Mouse (Mus musculus): ENCODE measurements at regions not wholly inside any gene's neighbourhood (a gene's known extent, or its start where the extent isn't known, plus 50 kb on each side); places are given as distances from the start of the nearest gene placed in this dataset.

GRCm38 (mm10) chr3:47348451-47348850 is 900.4 kb upstream of the Pabpc4l start:
- no peak for ATAC-seq (ENCODE audit: low FRiP score)
- Histone ChIP-seq H3K9ac (replicated peaks; ENCODE audit: low read length, poor library complexity, severe bottlenecking) (no peak overlapping the region), H3K36me3 (ENCODE audit: insufficient read depth, low read length) (no peaks in the 10 kb centered on the region), H3K9me3 (ENCODE audit: low read length) (no peaks in the 10 kb centered on the region), H3K4me2 (ENCODE audit: low read depth, low read length, poor library complexity, severe bottlenecking) (no peak overlapping the region), H3K27ac (ENCODE audit: low read depth, low read length) (no peak overlapping the region), H3K4me3 (ENCODE audit: low read depth, low read length) (no peak overlapping the region), H3K27me3 (ENCODE audit: insufficient read depth, low read length) (no peaks in the 10 kb centered on the region), H3K4me1 (ENCODE audit: insufficient read depth, low read length) (no peaks in the 10 kb centered on the region)
- TF ChIP-seq CTCF (IDR thresholded peaks at IDR 0.05) = no peak
- peak; percentile 17 for DNase-seq (ENCODE audit: low spot score)

DNA sequence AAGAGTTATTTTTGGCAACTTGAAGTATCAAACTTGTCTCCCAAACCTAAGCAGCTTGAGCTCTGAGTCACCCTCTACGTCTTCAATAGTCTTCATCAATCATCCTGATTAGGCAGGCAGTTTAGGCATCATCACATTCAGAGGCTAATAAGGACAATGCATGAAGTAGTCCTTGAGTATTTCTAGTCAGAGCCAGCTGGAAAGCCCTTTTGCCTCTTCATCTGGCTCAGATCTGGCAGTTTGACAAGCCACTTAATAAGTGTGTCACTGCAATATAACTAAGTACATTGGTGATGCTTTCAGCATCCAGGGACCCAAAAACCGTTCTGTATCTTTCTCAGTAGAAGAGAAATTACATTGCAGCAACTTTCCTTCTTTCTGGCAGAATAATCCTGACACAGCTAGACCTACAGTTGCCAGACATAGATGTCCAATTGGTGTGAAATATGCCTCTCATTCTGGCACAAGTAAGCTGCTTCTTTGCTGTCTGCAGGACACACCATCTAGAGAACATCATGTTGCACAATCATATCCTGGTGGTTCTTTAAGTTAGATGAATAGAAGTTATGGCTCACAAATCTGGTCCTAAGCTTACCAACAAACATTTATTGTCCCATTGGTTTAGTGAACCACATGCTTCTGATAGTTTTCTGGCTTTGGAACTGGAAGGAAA is 868.5 kb upstream of the Pabpc4l start:
- Histone ChIP-seq H3K36me3 (ENCODE audit: insufficient read depth, low read length) (no peaks in the 10 kb centered on the region), H3K4me1 (ENCODE audit: insufficient read depth, low read length) (no peaks in the 10 kb centered on the region), H3K27ac (ENCODE audit: low read depth, low read length) (no peak overlapping the region), H3K27me3 (ENCODE audit: insufficient read depth, low read length) (no peaks in the 10 kb centered on the region), H3K9ac (replicated peaks; ENCODE audit: low read length, poor library complexity, severe bottlenecking) (no peak overlapping the region), H3K4me2 (ENCODE audit: low read depth, low read length, poor library complexity, severe bottlenecking) (no peak overlapping the region), H3K9me3 (ENCODE audit: low read length) (no peaks in the 10 kb centered on the region), H3K4me3 (ENCODE audit: low read depth, low read length) (no peak overlapping the region)
- ATAC-seq (ENCODE audit: low FRiP score) (no peak), DNase-seq (ENCODE audit: low spot score) (peak; percentile 34)
- TF ChIP-seq CTCF (IDR thresholded peaks at IDR 0.05) = no peak
- 64% methylated on average over 2 of the region's 2 CpGs for WGBS

GRCm38 (mm10) chr3:47281783-47282182 is 833.8 kb upstream of the Pabpc4l start:
- Histone ChIP-seq H3K4me2 (ENCODE audit: low read depth, low read length, poor library complexity, severe bottlenecking) (no peak overlapping the region), H3K36me3 (ENCODE audit: insufficient read depth, low read length) (no peaks in the 10 kb centered on the region), H3K4me1 (ENCODE audit: insufficient read depth, low read length) (no peaks in the 10 kb centered on the region), H3K4me3 (ENCODE audit: low read depth, low read length) (no peak overlapping the region), H3K27ac (ENCODE audit: low read depth, low read length) (no peak overlapping the region), H3K9me3 (ENCODE audit: low read length) (no peaks in the 10 kb centered on the region), H3K9ac (replicated peaks; ENCODE audit: low read length, poor library complexity, severe bottlenecking) (no peak overlapping the region), H3K27me3 (ENCODE audit: insufficient read depth, low read length) (no peaks in the 10 kb centered on the region)
- no peak for ATAC-seq (ENCODE audit: low FRiP score)
- DNase-seq (ENCODE audit: low spot score) = no peak
- no peak for TF ChIP-seq CTCF (IDR thresholded peaks at IDR 0.05)
- 30% methylated on average over 1 of the region's 1 CpGs for WGBS

DNA sequence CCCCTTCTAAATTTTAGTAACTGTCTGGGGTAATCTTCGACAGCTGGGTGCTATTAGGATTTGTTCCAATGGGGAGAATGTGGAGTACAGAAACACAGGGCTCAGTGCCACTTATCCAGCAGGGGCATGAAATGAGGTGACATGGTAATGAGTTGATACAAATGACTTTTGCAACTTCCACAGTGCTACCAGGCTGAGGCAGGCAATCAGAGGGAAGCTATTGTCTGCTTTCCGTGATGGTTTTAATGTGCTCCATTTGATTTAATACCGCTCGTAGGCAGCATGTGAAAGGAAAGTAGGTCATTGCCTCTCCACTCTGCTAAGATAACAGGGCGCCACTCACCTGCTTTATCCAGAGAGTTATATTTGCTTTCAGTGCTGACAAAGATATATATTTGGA is 832.3 kb upstream of the Pabpc4l start:
- Histone ChIP-seq H3K27me3 (ENCODE audit: insufficient read depth, low read length) (no peaks in the 10 kb centered on the region), H3K27ac (ENCODE audit: low read depth, low read length) (no peak overlapping the region), H3K9ac (replicated peaks; ENCODE audit: low read length, poor library complexity, severe bottlenecking) (no peak overlapping the region), H3K4me2 (ENCODE audit: low read depth, low read length, poor library complexity, severe bottlenecking) (no peak overlapping the region), H3K9me3 (ENCODE audit: low read length) (no peaks in the 10 kb centered on the region), H3K4me3 (ENCODE audit: low read depth, low read length) (no peak overlapping the region), H3K36me3 (ENCODE audit: insufficient read depth, low read length) (no peaks in the 10 kb centered on the region), H3K4me1 (ENCODE audit: insufficient read depth, low read length) (no peaks in the 10 kb centered on the region)
- DNase-seq (ENCODE audit: low spot score) = peak; percentile 32
- no peak for TF ChIP-seq CTCF (IDR thresholded peaks at IDR 0.05)
- ATAC-seq (ENCODE audit: low FRiP score) = no peak
- WGBS = 36% methylated on average over 5 of the region's 5 CpGs

DNA sequence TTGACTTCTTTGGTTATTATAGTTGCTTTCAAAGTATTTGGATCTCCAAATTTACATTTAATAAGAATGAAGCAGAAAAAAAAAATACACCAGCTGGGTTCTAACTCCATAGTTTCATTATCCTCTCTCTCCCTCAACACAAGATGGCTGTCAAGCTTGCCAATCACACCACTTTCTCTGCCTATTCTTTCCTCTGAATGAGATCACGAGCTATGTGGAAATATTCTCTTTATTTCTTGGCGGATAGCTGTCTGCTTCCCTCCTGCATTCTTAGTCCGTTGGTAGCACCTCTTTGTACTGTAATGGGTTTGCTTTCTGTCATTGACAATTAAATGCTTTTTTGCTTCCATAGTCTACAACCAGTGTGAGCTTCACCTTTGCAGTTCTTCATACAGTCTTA is 793.0 kb upstream of the Pabpc4l start:
- ATAC-seq (ENCODE audit: low FRiP score) = no peak
- Histone ChIP-seq H3K4me1 (ENCODE audit: insufficient read depth, low read length) (no peaks in the 10 kb centered on the region), H3K27ac (ENCODE audit: low read depth, low read length) (no peak overlapping the region), H3K27me3 (ENCODE audit: insufficient read depth, low read length) (no peaks in the 10 kb centered on the region), H3K9ac (replicated peaks; ENCODE audit: low read length, poor library complexity, severe bottlenecking) (no peak overlapping the region), H3K4me2 (ENCODE audit: low read depth, low read length, poor library complexity, severe bottlenecking) (no peak overlapping the region), H3K36me3 (ENCODE audit: insufficient read depth, low read length) (no peaks in the 10 kb centered on the region), H3K4me3 (ENCODE audit: low read depth, low read length) (no peak overlapping the region), H3K9me3 (ENCODE audit: low read length) (no peaks in the 10 kb centered on the region)
- no peak for TF ChIP-seq CTCF (IDR thresholded peaks at IDR 0.05)
- DNase-seq (ENCODE audit: low spot score) = no peak
- WGBS = 38% methylated on average over 3 of the region's 3 CpGs

- H3K4me1 ChIP-seq (ENCODE audit: insufficient read depth, low read length) = no peaks in the 10 kb centered on the region
- ATAC-seq (ENCODE audit: low FRiP score) (no peak), DNase-seq (ENCODE audit: low spot score) (no peak)
- 96% methylated on average over 6 of the region's 6 CpGs for WGBS
- no peaks in the 10 kb centered on the region for H3K36me3 ChIP-seq (ENCODE audit: insufficient read depth, low read length)
- H3K27me3 ChIP-seq (ENCODE audit: insufficient read depth, low read length) = no peaks in the 10 kb centered on the region
- H3K4me2 ChIP-seq (ENCODE audit: low read depth, low read length, poor library complexity, severe bottlenecking) = no peak overlapping the region
- peak; percentile 14; the same call in 1 of the 2 replicates for TF ChIP-seq CTCF (IDR thresholded peaks at IDR 0.05)
- H3K9me3 ChIP-seq (ENCODE audit: low read length) = no peaks in the 10 kb centered on the region
- H3K4me3 ChIP-seq (ENCODE audit: low read depth, low read length) = no peak overlapping the region
- H3K9ac ChIP-seq (replicated peaks; ENCODE audit: low read length, poor library complexity, severe bottlenecking) = no peak overlapping the region
- H3K27ac ChIP-seq (ENCODE audit: low read depth, low read length) = no peak overlapping the region
Observed at GRCm38 (mm10) chr3:47230234-47230633, 782.2 kb upstream of the Pabpc4l start.

Measured in midbrain, postnatal 0 days (tissue).